Mouse (Mus musculus): ENCODE data around the gene Wnt3a.

Gene Wnt3a

DNA sequence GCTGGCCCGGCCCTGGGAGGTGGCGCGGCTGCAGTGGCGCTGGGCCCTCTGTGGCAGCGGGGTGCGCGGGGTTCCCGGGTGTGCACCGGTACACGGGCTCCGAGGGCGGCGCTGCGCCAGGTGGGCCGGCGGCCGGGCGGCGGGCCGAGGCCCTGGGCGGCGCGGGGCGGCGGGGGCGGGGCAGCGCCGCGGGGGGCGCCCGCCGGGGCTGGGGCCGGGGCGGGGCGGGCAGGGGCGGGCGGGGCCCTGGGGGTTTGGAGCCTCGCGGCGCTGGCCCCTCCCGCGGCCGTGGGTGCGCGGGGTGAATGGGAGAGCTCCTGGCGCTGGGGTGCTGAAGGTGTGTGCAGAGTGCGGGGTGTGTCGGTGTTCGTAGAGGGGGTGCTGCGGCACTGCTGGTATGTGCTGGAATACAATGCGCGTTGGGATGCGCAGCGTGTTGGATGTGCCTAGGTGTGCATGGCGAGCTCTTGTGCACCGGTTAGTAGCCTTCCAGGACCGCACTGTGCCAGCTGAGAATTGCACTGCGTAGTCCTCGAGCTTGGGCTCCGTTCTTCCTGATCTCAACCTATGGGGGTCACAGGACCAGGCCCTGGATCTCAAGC is at the start of gene Wnt3a:
Wnt3a (minus strand) TSS at position 51 of the 602 bp plus-strand sequence.
- no peak for DNase-seq

DNA sequence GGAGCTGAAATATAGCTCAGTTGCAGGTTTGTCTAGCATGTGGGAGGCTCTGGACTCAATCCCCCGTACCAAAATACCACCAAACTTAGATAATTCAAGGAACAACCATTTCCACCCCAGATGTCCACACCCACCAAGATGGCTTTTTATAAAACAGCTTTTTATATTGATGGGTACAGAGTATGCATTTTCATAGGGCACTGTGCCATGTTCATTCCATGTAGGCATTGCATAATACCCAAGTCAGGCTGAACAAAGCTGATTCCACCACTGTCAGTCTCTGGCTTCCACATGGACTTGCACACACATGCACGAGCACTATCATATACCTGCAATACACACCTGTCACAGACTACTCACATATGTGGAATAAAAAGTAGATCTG is 48.2 kb upstream of the Wnt3a start:
- DNase-seq, result no peak

DNA sequence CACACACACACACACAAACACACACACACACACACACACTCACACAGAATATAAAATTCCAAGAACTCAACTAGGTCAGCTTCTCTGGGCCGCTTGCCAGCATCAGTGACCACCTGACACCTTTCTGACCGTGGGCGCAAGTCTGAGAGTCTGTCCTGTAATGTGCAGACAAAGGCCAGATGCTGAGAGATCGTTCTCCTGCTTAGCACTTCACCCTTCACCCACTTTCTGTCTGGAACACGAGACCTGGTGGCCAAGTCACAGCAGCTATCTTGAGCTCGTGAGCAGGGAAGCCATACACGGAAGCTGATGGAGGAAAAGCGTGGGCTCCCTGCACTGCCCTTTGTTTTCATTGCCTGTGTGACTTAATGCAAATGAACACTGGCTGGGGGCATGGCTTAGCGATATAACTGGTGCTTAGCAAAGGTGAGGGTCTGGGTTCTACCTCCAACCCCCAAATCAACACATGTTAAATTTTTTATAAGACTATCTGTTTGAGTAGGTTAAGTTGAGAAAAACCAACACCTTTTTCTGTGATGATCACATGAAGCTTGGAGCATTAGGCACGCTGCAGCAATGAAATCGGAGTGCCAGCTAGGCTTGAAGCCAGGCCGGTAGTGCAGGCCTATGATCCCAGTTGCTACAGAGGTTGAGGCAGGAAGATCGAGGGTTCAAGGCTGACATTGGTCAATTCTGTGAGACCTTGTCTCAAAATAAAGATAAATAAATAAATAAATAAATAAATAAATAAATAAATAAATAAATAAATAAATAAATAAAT is 47.6 kb upstream of the Wnt3a start:
- DNase-seq, result peak; percentile 69 to 82

DNA sequence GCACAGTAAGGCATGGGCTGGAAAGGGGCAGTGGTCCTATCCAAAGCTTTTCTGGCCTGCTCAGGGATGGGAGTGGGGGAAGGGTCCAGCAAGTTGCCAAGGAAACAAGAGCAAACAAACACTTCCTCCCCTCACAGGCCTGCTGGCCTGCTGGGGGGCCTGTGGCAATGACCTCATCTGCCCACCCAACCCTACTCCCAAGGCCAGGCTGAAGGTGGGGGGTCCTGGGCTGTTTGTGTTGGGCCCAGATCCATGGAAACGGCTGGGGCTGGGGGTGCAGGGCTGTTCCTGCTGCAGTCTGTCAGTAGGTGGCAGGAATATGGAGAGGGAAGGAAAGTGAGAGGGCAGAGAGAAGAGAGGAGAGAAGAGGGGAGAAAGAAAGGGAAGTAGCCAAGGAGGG is 45.8 kb upstream of the Wnt3a start:
- no peak for DNase-seq

DNA sequence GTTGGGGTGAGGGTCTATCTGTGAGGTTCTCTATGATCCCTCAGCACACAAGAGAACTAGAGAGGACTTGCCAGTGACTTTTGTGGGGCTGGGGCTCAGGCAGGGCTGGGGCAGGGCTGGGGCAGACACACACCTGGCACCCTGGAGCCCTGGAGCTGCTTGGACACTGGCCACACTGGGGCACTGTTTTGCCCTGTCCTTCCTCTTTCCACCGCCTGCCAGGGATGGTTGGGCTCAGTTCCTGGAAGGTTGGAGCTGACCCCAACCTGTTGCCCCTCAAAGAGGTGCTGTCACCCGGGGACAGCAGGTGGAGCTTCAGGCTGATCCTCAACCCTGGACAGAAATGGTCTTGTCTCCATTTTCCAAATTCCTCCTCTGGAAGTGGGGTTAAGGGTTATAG is 45.4 kb upstream of the Wnt3a start:
- no peak for DNase-seq

DNA sequence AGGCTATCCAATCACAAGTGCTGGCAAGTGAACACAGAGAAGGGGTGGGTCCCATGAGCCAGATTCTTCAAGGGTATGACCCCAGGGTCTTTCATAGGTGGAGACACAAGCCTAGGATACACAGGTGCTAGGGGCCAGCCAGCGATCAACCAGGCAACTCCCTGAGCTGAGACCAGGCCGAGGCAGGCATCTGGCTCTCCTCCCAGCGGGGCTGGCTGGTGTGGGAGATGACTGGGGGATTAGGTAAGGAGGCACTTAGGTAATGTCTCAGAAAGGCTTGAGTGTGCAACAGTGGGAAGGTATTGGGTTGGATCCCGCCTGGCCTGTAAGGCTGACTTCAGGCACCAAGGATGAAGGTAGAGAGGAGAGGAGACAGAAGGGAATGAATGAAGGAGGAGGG is 44.6 kb upstream of the Wnt3a start:
- DNase-seq, result no peak

DNA sequence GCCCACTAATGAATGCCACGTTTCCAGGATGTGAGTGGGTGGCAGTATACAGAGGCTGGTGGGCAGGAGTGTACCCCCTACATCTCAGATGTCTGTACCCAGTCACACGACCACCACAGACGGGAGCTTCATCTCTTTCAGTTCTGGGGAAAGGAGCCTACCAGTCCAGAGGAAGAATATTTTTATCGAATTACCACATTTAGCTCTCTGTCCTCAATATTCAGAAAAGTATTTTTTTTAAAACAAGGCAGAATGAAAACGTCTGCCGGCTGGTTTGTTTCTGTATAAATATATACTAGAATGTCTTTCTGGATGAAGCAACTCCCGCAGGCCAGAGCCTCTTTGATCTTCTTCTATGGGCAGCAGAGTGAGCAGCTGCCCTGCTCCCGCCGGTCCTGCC is 42.4 kb upstream of the Wnt3a start:
- DNase-seq, result no peak

DNA sequence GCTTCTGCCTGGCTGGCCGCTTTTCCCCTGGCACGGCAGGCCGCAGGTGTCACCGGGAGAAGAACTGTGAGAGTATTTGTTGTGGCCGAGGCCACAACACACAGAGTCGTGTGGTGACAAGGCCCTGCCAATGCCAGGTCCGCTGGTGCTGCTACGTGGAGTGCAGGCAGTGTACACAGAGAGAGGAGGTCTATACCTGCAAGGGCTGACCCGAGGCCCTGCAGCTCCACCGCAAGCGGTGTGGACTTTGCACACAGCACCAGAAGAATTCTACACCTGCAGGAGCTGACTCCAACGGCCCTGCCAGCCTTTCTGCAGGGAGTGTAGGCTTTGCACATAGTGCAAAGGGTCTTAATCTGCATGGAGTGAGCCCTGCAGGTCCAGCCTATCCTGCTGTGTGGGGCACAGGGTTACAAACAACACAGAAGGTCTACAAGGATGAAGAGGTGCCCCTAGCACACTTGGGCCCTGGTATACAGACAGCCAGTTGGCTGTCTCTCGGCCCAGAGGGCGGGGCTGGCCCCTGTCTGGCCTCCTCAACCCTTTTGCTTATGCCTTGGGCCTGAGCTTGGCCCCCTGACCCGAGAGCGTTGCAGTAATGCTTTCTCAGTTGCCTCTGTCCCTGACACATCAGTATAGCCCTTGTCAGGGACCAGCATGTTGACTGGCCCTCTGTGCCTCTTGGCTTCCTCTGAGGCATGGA is 40.8 kb upstream of the Wnt3a start:
- no peak for DNase-seq

DNA sequence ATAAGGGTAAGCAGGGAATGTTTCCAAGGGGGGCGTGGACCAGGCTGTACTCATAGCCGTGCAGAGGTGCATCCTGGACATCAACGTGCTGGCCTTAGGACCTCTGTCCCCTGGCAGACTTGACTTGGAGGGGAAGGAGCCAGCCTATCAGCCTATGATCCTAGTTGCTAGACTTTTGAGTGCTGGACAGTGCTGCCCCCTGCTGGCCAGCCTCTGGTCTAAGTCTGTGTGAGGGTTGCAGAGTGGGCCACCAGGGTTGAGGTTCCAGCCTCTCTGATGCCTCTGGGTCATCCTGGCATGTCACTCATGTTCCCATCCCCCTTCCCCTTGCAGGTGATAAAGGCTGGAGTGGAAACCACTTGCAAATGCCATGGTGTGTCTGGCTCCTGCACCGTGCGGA is 40.0 kb upstream of the Wnt3a start:
- peak; percentile 88 to 90 for DNase-seq

DNA sequence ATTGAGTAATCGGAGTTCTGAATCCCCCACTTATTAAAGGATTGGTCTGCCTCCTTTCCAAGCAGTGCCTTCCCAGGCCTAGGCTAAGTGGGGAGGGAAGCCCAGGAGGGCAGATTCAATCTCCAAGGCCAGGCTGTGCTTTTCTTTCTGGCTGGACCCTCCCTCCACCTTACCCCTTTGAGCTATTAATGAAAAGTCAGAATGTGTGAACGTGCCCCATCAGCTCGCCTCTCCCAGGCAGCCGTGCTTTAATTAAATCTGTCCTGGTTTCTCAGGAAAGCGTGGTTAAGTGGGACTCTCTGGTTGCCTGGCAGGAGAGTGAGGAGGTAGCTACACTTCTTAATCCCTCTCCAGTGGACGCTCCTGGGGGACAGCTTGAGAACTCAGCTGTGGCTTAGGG is 39.1 kb upstream of the Wnt3a start:
- DNase-seq, result peak in 1 of 2 experiments; percentile 46

DNA sequence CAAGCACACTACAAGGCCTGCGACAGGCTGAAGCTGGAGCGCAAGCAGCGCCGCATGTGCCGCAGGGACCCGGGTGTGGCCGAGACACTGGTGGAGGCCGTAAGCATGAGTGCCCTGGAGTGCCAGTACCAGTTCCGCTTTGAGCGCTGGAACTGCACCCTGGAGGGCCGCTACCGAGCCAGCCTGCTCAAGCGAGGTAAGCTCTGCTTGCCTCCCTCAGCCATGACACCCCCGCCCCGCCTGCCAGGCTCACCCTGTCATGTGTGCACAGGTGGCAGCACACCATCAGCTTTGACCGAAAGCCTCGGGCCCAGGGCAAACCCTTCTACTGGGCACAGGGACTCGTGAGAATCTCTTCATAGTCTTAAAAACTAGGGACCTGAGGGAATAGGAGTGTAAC is 37.1 kb upstream of the Wnt3a start:
- peak; percentile 56 to 75 for DNase-seq

DNA sequence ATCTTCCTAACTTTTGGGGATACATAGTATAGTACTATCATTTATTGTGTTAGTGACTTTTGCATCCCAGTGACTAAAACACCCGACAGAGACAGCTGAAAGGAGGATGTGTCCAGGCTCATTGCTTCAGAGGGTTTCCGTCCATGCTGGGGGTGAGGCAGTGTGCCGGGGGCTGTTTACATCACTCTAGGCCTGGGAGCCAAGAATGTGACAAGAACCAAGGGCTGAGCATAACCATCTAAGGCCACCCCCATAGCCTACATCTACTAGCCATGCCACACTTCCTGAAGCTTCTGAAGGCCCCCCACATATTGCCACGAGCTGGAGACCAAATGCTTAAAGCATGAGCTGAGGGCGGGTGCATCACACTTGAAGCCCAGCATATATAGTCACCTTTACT is 34.2 kb upstream of the Wnt3a start:
- DNase-seq, result no peak

DNA sequence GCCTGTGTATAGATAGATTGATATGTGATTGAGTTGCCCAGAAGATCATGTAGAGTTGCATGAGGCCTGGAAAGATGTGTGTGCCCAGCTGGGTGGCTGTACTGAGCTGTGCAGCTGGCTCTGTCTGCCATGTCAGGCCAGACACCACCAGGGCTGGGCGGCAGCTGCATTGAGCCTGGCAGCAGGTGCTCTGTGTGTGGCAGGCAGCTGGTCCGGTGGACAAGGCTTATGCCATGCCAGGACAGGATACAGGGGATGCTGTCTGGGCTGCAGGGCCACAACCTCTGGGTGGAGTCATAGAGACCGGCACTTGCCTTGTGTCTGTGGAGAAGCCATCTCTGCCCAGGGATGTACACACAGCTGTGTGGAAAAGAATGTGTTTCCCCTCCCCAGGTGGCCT is 32.4 kb upstream of the Wnt3a start:
- DNase-seq, result no peak

DNA sequence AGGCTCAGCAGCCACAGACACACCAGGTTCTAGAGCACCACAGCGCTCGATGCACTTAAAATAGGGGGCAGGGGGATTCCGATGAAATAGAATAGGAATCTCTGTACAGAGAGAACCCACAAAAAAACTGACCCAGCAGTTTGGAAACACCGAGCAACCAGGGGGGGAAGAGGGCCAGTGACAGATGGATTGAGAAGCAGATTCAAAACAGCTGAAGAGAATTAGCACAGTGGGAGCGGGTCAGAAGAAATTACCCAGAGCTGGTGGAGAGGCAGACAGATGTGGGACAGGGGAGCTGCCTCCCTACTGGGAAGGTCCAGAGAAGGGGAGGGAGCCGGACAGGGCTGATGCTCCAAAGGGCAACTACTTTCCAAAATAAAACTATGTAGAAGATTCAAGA is 26.0 kb upstream of the Wnt3a start:
- no peak for DNase-seq

DNA sequence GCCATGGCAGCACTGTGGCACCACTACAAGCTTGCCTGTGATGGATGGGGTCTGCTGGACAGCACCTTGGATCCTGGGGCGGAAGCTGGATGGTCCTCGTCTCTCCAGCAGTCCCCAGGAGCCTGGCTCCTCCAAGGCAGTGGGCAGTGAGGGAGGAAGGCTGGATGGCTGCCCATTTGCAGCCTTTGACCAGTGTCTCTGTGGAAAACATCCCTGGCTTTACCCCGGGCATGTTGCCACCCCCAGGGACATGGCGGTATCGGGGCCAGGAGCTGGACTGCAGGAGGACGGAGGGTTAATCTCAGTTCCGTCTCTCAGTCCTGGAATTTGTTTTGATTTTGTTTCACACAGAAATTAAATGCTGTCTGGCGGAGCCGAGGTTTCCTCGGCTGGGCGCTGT is 23.4 kb upstream of the Wnt3a start:
- DNase-seq, result no peak

DNA sequence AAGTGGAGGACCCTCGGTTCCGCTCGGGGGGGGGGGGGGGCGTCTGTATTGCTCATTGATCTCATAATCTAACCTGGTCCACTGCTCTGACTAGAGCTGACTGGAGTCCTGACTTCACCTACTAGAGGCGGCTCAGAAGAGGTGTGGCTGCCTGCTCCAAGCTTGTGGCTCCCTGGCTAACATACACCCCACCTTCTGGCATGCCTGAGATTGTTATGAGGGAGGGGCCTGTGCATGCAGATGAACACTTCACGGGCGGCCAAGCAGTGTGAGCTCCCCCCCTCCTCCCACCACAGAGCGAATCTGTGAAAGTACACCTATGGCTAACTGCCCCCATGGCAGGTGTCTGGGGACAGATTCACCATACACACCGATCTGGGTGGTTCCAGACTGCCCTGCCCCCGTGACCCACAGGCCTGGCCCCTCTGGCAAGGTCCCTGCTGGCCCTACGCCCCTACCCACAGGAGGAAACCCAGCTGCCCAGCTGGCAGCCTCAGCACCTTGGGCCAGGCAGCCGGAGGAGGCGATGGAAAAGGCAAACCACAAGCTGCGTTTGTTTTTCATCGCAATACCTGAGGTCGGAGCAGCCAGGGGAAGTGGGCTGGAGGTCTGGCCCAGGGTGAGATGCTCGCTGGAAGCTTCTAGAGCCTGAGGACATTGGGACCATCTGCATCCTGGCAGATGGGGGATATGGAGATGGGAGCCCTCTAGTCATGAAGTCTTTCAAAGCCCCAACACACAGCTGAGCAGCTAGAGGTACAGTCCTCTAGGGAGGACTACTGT is 22.7 kb upstream of the Wnt3a start:
- DNase-seq, result no peak

DNA sequence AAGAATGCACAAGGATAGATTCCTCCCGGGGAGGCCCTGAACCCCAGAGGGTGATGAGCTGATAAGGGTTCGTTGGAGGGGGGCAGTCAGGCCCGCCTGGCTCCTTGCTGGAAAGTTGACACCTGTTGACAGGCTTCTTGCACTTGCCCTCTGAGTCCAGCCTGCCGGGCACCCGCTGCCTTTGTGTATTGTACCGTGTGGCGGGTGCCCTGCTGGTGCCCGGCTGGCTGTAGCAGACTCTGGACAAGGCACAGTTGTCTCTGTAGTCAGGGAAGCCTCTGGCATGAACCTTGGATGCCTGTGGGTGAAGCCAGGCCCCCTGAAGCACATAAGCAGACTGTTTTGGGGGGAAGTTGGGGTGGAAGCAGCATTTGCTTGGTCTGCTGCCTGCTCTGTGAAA is 21.9 kb upstream of the Wnt3a start:
- DNase-seq, result peak in 1 of 2 experiments; percentile 32

DNA sequence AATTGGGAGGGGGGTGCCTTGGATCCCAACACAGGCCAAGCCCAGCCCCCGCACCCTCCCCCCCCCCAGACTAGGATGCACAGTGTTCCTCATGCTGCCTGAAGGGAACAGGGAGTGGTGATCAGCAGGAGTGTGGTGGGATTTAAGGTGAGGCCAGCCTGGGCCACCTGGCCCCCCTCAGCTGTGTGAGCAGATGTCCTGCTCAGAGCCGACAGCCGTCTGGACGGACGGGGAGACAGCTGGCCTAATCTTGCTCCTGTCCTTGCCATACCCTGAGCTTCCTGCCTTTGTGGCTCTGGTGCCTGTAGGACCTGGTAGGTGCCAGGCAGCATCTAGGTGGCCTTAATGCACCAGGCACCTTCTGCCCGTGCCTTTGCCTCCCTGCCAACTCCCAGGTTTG is 21.5 kb upstream of the Wnt3a start:
- no peak for DNase-seq

DNA sequence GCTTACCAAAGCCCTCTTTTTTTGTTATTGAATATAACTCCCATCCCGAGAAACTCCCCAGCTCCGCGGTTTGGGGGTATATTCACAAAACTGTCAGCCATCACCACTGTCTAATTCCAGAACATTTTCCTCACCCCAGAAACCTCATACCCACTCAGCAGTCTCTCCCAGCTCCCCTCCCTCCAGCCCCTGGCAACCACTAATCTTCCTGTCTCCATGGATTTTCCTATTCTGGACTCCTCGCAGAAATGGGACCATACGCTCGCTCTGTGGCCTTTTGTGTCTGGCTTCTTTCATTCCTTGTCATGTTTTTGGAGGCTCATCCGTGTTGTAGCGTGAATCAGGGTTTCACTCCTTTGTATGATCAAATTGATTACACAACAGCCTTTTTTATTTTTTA is 19.4 kb upstream of the Wnt3a start:
- DNase-seq, result no peak

DNA sequence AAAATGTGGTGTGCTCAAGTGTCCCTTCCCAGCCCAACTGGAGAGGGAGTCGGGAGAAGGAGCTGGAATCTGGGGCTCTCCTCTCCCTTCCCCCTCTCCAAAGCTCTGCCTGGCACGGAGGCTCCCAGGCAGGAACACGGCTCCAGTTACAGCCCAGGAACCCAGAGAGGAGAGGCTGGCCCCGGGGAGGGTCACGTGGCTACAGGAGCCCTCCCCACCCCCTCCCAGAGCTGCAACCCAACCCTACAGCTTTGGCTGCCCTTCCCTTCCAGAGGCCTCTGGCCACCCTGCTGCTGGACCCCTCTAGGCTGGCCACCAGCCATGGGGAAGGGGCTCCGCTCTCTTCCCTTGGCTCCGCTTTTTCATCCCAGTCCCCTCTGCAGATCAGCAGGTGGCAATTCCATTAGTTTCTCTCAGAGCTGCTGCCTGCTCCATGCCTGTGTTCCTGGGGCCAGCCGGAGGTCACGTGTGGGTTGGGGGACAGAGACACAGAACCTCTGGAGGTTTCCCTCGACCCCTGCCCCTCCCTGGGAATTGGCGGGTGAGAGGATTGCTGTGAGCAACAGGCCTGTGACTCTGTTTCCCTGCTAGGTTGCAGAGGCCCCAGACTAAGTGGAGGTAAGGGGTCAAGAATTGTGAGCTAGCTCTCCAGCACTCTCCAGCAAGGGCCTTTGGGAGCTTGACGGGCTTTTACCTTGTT is 18.7 kb upstream of the Wnt3a start:
- DNase-seq, result peak; percentile 65 to 81

DNA sequence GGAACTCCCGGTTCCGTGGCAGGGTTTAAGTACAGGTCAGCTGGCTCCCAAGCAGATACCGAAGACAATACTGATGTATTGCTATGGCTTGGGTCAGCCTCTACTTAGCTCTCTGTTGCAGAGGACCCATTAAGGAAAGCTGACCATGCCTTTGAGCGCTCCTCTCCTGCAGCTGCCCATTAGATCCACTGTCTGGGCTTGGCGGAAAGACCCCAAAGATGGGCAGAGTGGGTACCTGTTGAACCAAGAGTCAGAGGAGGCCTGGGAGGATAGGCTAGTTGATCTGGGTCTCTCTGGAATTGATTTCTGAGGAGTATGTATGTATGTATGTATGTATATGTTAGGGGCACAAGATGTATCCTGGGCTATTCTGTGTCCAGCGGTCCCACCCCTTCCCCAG is 18.1 kb upstream of the Wnt3a start:
- no peak for DNase-seq

DNA sequence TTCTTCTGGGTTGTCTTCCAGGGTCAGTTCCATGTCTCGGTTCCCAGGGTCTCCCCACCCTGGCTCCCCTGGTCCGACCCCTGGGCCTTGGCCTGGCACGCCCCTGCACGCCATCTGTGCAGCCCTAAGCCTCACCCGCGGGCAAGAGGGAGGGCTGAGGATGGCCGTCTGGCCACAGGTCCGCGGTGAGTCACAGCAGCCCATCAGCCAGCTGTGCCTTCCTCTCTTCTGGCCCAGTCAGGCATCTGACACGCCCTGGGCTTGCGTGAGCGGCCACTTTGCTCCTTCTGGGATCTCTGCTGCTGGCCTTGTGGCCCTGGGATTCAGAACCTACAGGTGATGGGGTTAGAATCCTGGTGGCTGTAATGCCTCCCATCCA is 17.6 kb upstream of the Wnt3a start:
- peak in 1 of 2 experiments; percentile 56 for DNase-seq
